Mouse (Mus musculus) lung, postnatal 0 days (tissue): ENCODE results near the gene C130074G19Rik.

ENCODE experiments used
- CTCF ChIP-seq: IDR thresholded peaks from 2 replicates; pipeline ENCODE4 v1.5.1; 2016; ENCODE audit warnings: antibody characterized with exemption, mild to moderate bottlenecking
- EP300 ChIP-seq: IDR thresholded peaks from 2 replicates; pipeline ENCODE4 v1.6.1; 2016; ENCODE audit warnings: antibody characterized with exemption, mild to moderate bottlenecking, control low read depth

DNA sequence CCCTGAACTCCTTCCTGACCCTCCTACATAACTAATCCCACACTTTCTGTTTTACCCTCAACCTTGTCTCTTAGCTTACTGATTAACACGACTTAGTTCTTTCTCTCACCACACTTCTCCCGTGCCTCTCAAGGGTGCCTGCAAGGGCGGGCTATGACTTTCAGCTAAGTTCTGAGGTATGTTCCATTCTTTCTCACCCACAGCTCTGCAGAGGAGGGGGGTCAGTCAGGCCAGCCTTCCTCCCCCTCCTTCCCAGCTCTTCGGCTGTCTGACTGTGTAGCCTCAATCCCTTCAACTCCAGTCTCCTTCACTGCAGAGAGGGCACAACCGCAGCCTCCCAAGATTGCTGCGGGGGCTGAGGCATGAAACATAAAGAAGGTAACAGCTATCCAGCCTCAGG lies 4.2 kb downstream of the C130074G19Rik start:
- TF ChIP-seq CTCF (no peak), EP300 (no peak)
